Mouse (Mus musculus) adrenal gland, adult 8-10 months (tissue): ENCODE results near the gene Rtp4. TPM values are rescaled to one million over a fixed set of nuclear protein-coding genes. Genes with fewer than 3 reads are reported as not detected.
A peak's percentile ranks its signal among the peaks of the same experiment; 100 is the strongest.

Experiments used
- DNase-seq: peaks from one replicate; pipeline ENCODE4 v3.0.0; 2022
- total RNA-seq, 4 experiments: library from RNA; stranded (reverse); gene quantifications; 2 replicates each; pipeline ENCODE4 v1.2.4; 2022

The Rtp4 gene
- 10 to 100 TPM in 2 of 4 experiments, 1 to 10 TPM in 2; 8.4 to 11.8 (median 9.9) TPM for total RNA-seq

DNA sequence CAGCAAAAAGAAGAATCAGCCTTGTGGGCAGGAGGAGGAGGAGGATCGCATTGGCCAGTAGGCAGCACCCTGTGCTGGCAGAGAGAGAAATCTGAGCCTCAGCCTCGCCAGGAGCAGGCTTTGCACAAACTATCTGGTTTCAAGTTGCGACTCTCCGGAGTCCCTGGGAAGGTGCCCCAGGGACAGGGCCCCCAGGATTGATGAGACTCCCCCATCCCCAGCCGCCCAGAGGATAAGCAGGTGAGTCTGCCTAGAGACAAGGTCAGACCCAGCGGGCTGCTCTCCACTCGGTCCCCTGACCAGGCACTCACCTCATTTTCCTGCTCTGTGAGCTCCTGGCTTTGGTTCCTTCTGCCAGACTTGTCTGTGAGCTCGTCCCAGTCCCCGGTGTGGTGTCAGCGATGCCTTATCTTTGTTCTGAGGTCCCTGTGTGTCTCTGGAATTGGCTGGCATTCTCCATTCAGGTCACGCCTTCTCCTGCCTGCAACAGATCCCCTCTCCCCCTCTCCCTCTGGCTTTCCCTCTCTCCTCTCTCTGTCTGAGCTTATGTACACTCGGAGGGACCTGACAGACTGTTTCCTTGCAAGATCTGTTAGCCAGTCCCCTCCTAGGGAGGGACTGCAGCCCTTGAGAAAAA lies at the start of gene Rtp4, which contains the start of gene Masp1:
Gene Rtp4 (plus strand): TSS at position 57 of the 637 bp plus-strand sequence.
Gene Masp1 (minus strand): TSS at position 581 of the 637 bp plus-strand sequence.
- DNase-seq = peak; percentile 31

DNA sequence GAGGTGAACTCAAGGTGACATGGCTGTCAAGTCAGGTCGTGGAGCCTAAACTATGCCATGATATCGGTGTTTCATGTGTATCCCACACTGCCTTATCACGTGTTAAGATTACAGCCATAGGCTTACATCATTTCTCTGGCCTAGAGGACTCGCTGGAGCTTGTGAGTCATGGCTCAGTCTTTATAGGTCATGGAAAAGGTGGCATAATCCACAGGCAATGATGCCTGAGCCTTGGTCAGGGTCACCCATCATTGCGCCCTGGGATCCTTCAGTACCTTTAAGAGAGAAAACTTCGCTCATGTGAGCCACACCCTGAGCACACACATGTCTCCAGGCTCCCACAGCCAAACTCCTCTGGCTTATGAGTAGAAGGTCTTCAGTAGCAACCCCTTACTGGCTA lies 48.5 kb upstream of the Rtp4 start:
- DNase-seq = peak; percentile 76

DNA sequence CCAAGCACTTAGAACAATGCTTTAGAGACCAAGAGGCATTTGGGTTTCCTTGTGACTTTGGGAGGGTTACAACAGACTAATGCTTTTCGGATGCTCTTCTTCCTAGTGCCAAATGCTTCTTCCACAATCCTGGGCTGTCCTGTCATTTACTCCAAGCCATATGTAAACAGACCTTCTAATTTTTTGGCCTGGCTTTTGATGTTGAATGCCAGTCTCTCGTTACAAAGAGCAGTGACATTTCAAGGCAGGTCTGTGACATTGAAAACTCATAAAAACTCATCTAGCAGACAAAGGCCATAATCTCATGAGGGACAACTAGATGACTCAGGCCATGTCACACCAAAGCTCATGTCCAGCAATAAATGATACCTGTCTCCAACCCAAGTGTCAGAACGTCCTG lies 48.0 kb upstream of the Rtp4 start:
- DNase-seq = peak; percentile 40

DNA sequence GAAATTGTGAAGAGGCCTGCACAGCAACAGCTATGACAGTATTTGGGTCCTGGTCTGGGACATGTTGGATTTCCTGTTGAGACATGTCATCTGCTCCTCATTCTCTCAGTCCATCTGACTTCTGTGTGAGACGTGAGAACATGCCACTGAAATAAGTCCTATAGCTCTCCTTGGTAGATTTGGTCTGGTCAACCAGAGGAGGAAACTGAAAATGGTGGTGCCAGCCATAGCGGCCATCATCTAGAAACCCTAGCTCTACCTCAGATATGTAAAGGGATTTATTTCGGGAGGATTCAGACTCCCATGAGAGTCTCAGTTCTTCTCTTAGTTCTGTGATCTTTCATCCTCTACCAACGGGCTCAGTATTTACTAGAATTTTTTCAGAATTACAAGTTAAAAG lies 44.4 kb upstream of the Rtp4 start:
- DNase-seq = no peak

DNA sequence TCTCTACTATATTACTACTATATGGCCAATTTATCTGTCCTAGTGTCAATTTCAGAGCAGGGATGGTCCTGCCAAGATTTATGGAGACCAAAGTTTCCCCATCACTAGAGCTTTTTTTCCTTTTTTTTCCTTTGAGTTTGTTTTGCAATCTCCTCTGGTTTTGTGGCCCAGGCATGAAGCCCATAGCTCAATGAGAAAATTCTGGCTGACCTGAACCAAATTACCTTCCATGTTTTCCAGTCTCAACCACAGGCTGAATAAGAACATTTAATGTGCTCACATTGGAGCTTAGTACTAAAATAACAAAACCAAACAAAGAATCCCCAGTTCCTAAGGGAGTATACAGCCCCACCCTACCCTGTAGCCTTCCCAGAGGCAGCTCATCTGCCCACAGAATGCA lies 43.5 kb upstream of the Rtp4 start:
- no peak for DNase-seq

DNA sequence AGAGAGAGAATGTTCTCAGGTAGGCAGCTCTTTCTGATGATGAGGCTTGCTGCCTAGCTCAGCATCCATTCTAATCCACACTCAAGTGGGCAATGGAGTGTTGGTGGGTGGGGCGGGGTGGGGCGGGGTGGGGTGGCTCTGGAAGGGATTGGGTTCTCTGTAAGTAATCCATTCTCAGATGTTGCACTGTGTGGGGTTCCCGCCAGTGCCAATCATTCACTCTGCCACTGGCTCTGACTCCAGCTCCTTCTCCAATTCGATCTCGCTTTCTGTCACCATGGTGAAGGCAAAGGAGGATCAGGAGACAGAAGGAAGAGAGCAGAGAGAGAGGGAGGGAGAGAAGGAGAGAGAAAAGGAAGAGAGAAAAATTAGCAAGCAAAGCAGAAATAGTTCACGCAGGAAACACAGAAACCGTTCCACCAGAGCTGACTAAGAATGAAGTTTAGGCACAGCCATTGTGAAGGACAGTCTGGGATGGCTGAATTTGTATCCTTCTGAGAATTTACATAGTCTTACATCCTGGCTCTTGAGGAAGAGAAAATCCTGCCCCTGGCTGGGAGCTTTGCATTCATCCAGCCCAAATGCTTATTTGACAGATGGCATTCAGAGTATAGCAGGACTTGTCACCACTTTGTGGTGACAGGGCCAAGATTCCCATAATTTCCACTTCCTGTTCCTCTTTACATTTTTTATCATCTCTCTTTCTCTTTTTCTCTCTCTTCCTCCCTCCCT lies 40.1 kb upstream of the Rtp4 start:
- DNase-seq = no peak

DNA sequence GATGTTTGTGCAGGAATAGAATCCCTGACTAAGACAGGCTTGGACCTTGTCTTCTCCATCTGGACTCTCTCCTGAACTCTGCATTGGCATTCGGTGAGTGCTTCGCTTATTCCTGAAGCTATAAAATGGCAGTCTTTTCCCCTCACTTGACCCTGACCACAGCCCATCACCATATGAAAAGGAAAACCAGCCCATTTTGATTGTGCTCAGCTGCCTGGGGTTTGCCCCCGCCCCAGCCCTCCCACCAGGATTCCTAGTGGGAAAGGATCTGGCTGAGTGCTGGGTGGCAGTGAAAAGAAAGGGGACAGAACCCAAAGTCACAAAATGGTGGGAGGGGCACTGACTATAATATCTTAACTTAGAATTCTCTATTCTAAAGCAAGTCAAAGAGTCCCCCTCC lies 37.9 kb upstream of the Rtp4 start:
- no peak for DNase-seq

DNA sequence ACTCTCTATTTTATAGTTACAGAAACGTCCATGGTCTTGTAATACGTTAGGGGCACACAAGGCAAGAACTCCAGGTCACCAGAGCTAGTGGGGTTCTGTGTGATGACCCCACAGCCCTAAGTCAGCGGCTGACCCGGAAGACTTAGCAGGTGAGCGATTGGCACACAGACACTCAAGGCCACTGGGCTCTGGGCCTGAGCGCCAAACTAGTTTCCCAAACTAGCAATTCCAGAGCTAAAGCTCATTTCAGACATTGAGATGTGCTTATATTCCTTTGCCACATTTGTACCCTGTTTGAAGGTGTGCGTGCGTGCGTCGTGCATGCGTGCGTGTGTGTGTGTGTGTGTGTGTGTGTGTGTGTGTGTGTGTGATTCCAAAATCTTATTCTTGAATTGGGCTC lies 37.2 kb upstream of the Rtp4 start:
- no peak for DNase-seq

DNA sequence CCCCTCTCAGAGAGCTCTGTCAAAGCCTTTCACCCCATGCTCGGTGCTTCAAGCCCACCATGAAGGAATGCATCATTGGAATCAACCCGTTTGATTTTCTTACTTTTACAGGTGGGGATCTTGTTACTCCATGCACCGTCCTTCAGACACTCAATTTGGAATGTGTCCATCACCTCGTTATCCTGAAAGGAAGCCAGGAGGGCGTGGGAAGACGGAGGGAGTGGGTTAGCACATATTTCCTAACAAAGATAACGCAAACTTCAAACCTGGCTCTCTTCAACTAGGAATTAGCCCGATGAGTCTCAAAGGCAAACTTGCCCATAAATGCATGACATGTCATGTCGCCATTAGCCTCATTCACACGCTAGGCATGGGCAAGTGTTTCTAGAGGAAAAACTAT lies 36.8 kb upstream of the Rtp4 start:
- no peak for DNase-seq

DNA sequence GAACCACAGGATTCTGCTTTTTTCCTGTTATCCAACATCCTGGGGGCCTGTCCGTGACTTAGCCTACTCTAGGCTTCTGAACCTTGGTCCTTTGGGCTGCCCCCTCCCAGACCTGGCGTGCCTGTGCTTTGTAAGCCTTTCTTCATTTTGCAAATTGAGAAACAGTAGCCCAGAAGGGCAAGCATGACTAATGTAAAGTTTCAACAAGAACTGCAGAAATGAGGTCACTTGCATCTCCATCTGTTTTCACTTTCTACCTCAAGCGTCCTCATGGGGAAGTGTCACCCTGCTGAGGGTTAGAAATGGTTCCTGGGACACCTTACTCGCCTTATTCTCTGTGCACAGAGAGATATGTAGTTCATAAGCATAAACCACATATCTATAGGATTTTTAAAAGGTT lies 27.3 kb upstream of the Rtp4 start:
- DNase-seq = no peak

DNA sequence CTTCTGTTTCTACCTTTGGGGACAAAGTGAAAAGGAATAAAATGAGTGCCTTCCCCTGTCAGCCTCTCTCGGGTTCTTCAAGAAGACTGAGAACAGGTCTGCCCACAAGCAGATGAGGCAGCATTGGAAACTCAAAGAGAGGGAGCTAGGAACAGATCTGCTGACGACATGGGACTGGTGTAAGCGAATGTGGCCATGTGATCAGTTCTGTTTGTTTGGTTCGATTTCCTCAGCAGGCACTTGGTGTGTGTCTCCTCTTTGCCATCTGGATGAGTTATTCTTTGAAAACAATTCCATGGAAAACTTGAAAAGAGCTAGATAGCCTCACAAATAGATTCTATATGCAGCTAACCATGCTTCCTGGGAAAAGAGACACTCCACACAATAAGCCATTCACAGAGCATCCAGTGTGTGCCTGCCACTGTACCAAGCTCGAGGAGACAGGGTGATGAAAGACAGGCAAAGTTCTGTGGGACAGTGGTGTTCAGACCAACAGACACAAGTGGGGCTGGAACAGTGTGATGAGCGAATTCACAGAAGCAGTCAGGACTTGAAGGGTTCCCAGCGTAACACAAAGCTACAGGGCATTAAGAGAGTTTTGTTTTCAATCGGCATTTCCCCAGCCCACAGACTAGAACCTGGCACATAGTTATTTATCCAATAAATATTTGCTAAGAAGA lies 23.7 kb upstream of the Rtp4 start:
- no peak for DNase-seq

DNA sequence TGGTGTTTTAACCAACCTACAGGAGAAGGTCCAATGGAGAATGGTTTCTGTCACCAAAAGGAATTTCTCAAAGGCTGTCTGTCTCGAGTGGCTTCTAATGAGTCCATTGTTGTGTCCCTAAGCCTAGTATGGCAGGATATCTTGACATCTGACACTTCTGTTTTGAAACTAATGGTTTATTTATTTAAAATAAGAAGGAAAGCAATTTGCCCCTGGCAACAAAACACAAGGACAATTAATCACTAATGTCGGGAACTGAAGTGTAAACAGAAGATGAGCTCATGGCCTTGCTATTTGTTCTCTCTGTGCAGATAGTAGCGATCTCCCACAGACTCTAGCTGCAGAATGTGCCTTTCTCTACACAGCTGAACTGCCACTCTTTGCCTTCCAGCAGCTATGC lies 22.7 kb upstream of the Rtp4 start:
- no peak for DNase-seq

DNA sequence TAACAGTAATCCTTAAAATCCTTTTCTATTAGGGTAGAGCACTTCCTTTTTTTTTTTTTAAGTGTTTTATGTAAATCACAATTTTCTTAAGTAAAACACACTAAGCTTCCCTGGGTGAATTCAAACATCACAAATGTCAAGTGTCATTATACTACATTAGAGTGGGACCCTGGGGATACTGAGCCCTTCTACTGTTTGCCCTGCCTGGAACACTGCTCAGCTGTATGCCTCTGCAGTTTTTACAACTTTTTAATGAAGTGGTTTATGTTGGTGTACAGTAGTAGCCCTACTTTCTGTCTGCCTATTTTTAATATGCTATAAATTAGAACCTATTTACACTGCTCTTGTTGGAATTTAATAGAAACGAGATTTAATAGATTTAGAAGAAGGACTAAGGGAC lies 22.2 kb upstream of the Rtp4 start:
- DNase-seq = no peak

DNA sequence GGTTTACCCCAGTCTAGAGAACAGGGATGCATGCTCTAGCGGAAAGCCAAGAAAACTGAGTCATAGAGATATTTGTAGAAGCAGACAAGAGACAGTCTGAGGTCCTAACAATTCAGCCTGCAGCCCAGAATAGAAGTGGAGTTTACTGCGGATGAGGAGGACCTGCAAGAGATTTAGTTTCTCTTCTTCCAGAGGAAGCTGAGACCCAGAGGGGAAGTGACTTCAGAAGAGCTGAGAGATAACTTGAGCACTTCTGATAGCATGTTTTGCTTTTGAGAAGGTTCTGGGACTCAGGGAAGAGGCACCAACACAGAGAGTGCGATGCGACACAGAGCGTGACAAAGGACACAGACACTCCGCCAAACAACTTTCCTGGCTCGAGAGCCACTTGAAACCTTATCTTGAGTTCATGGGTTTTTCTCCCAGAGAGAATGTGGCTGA lies 21.4 kb upstream of the Rtp4 start:
- no peak for DNase-seq

DNA sequence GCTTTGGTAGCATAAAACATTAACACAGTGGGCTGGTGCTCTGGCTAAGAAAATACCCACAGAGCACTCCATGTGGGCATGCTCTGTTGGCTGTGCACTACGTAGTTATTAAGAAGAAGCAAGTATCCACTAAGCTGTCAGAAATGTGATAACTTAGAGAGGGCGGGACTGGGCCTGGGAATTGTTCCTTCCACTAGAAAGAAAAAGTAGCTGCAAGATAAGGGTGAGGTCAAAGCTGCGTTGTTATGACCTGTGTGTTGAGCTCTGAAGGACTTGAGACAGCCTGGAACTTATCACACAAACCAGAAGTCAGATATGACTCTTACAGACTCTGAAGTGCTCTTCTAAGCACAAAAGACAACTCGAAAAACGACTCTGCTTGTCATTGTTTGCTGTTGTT lies 19.5 kb upstream of the Rtp4 start:
- no peak for DNase-seq

DNA sequence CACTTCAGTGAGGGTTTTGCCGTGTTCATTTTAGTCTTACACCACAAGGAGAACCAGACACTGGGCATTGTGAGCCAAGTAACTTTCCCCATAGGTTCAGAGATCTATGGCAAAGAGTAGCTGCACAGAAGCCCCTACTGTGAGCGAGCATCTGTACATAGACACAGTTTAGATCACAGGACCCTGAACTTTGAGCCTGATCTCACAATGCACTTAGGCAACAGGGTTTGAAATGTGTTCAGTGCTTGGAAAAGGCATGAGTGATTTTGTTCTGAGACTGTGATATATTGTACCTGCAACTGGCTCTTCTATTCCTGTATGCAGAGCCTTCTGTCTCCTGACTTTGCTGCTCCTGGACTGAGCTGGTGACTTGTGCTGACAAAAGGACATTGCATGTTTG lies 18.8 kb upstream of the Rtp4 start:
- no peak for DNase-seq

DNA sequence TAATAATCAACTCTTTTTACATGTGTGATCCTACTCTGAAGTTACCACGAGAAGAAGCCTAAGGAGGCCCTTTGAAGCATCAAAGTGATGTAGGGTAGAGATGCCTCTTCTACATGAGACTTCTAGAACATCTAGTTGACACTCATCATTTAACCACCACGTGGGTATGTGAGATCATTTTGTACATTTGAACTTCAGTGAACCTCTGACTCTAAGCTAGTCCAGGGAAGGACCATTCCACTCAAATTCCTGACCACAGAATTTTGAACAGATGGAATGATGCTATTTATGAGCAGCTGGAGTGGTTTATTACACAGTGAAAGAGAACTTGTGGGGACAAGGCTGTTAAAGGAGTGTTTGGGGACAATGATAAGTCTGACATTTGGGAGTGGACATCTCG lies 17.6 kb upstream of the Rtp4 start:
- no peak for DNase-seq

DNA sequence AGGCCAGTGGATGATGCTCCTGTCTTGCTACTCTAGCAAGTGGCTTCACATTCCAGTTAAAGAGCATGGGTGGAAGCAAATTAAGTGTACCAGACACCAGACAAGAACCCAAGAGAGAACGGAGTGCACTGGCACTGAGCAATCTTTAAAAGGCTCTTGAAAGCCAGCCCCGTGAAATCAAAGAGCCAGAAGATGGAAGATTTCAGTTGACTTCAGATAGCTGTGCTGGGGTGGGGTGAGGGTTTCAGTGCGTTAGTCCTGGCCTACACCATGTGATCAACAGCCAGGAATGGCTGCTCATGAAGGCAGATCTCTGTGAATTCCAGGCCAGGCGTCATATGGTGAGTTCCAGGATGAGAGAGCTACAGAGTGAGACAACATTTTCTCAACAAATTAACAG lies 16.7 kb upstream of the Rtp4 start:
- no peak for DNase-seq

DNA sequence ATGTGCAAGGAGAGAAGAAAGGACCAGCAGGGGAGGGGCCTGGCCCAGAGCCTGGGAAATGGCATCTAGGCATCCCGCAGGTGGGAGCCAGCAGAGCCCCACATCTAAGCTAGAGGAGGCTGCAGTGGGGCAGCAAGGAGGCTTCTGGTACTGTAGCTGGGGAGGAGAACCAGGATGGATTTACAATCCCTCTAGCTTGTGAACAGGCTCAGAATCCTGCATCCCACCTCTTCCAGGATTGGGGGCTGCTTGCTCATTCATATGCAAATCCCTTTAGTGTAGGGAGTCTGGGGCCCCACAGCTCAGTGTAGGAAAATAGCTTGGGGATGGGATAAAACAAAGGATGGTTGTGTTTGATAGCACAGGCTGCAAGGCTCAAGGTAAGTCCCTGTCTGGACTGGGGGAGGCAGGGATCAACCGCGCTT lies 15.8 kb upstream of the Rtp4 start:
- DNase-seq = no peak

DNA sequence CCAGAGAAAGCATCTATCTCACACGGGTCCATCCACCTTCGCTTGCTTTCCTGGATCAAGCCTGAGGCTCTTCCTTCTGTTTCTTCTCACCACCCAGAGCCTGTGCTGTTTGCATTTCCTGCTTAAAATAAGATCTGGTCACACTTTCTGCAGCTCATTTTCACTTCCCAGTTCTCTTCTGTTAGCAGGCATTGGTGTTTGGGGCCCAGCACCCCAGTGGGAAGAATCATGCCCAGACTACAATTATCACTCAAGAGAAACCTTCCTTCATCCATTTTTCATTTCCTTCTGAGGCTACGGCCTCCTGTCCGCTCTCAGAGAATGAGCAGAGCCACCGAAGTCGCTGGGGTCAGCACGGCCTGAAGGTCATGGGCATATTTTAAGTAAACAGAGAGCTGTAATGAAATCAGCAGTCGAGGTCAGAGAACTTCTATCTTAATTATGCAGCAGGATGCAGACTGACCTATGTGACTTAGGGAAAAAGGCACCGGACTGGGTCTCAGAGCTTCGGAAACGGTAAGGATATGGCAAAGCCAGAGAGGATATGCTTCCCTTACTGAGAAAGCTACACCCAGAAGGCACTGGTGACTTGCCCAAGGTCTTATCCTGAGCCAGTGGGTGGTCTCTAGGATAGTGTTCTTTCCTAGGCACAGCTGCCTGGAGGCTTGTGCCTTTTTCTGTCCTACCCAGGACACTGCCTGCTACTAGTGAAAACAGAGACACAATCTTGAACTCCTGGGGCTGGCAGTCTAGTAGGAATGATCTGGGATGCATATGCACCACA lies 14.0 kb upstream of the Rtp4 start:
- no peak for DNase-seq

DNA sequence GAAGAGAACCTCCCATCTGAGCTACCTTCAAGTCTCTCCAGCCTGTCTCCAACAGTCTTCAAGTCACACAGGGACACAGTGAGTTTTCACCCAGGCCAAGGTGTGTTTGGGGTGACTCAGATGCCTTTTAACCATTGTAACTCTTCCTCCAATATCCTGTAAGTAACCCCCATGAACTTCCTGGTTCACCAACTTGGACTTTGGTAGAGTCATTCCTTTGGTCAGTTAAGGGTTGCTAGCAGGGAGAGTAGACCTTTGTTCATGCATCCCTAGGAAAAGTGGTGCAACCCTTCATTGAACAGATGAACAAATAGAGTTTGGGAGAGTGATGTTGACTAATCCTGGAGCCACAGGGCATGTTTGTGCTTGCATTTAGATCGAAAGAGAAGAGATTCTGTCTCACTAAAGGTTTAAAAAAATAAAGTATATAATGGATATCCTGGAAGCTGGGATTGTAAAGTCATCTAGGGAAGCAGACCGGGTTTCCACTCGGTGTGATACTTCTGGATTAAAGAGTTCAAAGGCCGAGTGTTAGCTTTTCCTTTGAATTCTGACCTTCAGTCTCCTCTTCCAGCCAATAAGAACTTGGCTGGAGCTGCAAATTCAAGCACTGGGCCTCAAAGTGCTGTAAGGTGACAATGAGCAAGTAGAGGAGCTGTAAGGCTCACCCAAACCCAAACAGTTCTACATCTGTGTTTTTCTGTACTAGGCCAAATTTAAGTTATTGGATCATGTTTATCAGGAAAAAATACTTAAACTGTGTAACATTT lies 8.7 kb upstream of the Rtp4 start:
- no peak for DNase-seq

DNA sequence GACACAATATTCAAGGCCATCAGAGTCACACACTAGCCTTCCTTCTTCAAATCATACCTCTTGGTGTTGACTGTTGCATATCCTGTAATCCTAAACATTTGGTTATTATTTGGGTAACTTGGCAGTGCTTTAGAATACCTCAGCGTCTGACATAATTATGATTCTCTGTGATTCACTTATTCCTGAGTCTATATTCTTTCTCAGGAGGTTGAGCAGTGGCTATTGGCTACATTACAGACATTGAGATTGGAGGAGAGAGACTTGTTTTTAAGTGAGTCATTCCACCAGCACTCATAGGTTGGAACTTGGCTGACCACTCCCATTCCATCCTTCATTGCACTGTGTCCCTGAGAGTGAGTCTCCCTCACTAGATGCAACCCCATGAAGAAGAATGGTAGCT lies 6.7 kb upstream of the Rtp4 start:
- no peak for DNase-seq
